In the genomic region with DNA sequence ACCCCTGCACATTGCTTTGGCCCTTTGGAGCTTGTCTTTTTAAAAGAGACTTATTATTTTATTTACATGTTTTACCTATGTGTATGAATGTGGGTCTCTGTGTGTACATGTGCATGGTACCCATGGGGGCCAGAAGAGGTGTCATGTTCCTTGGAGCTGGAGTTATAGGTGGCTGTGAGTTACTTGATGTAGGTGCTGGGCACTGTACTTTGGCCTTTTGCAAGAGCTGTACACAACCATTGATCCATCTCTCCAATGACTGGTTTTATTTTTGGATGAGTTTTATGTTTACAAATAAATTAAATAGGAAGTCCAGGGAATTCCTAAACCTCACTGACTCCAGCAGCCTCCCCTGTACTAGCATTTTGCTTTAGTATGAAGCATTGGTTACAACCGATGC, we compare ENCODE assay signal across 22 mouse cellular contexts. TPM values are rescaled to one million over a fixed set of nuclear protein-coding genes. Genes with fewer than 3 reads are reported as not detected.
DNase-seq lines count a peak whose midpoint lies in the region; ATAC-seq and TF ChIP-seq lines count a peak whose summit lies in the region.
"Had no signal": no experiment of that assay in that cellular context is flagged by ENCODE, and none has a peak within 500 bp of the region (broad histone marks: within the 10 kb centered on the region; RNA-seq: fewer than 3 reads in every experiment).

No protein-coding gene starts in this region.

- no peak for TF ChIP-seq CTCF in liver, adult 2 months (IDR thresholded peaks at IDR 0.05; ENCODE audit: low read depth, low read length)

- no peak overlapping the region for H3K9ac ChIP-seq in liver, adult 2 months (ENCODE audit: low read depth, low read length)
- H3K9ac ChIP-seq in liver, embryonic 12.5 days = no peak overlapping the region

- peak; percentile 94 for DNase-seq in liver, adult 2 months (ENCODE audit: extremely low read depth, low read depth, low spot score)
- DNase-seq: adrenal gland, adult 2 months; adrenal gland, adult 8-10 months; adrenal gland, postnatal 10 days; adrenal gland, postnatal 14 days; adrenal gland, postnatal 25 days; adrenal gland, postnatal 36 days; B cell, adult 2 months; cerebellum, adult 11 months; cerebellum, adult 11-12 months; cerebellum, adult 18-20 months; cerebellum, adult 2 months had no signal

- 53% methylated on average over 1 of the region's 1 CpGs for WGBS in liver, adult 2 months
- 64% methylated on average over 1 of the region's 1 CpGs for WGBS in liver, embryonic 12.5 days (ENCODE audit: insufficient replicate concordance)

- H3K4me2 ChIP-seq in liver, embryonic 12.5 days = no peak overlapping the region

- H3K27me3 ChIP-seq in liver, adult 2 months (ENCODE audit: control insufficient read depth, insufficient read depth, low read length) = peaks cover 2% of the 10 kb centered on the region; the same call in 1 of the 2 replicates
- H3K27me3 ChIP-seq in liver, embryonic 12.5 days (replicated peaks) = peaks cover 7% of the 10 kb centered on the region

- H3K4me1 ChIP-seq in liver, adult 2 months (ENCODE audit: control insufficient read depth, insufficient read depth, low read length) = peaks cover 9% of the 10 kb centered on the region
- H3K4me1 ChIP-seq in liver, embryonic 12.5 days = no peaks in the 10 kb centered on the region

- no peak overlapping the region for H3K4me3 ChIP-seq in liver, adult 2 months (ENCODE audit: insufficient read depth, low read depth, low read length)
- no peak overlapping the region for H3K4me3 ChIP-seq in liver, embryonic 12.5 days

- peaks cover 11% of the 10 kb centered on the region for H3K9me3 ChIP-seq in liver, embryonic 12.5 days (replicated peaks)

- ATAC-seq in liver, embryonic 12.5 days = no peak
- ATAC-seq: activated CD4-positive, CD25-positive, alpha-beta regulatory T cell, adult 4 months; CD4-positive, CD25-positive, alpha-beta regulatory T cell, adult 4 months; Patski had no signal

- H3K36me3 ChIP-seq in liver, adult 2 months (ENCODE audit: control insufficient read depth, insufficient read depth, low read length) = no peaks in the 10 kb centered on the region
- H3K36me3 ChIP-seq in liver, embryonic 12.5 days = no peaks in the 10 kb centered on the region
- H3K36me3 ChIP-seq: G1E had no signal

- TF ChIP-seq POLR2A in liver, adult 2 months (IDR thresholded peaks at IDR 0.05; ENCODE audit: extremely low read depth, insufficient read depth, low read length) = no peak

- H3K79me2 ChIP-seq in liver, adult 2 months (ENCODE audit: control insufficient read depth, insufficient read depth, low read length) = no peaks in the 10 kb centered on the region

- peak overlapping the region; percentile 52 for H3K27ac ChIP-seq in liver, adult 2 months (replicated peaks; ENCODE audit: insufficient read depth, low read depth, low read length)
- H3K27ac ChIP-seq in liver, embryonic 12.5 days = no peak overlapping the region

RNA-seq across cellular contexts. Expression of gene Muc5ac, which starts 5.5 kb away (rescaled TPM):
- total RNA-seq in liver, adult 2 months (2014; rRNA removed) = not detected in 2 replicates
- 0.01 TPM in 1 of 2 replicates, not detected in the other for polyA plus RNA-seq in liver, adult 2 months (2012; rRNA removed)
- not detected in 2 replicates for polyA plus RNA-seq in liver, embryonic 12.5 days (2016; fragmentation: Nextera tagmentation; extraction: Ambion mirVana)
- total RNA-seq: adrenal gland, adult 18-20 months; adrenal gland, adult 2 months; adrenal gland, adult 8-10 months; adrenal gland, postnatal 10 days; adrenal gland, postnatal 14 days; adrenal gland, postnatal 25 days; adrenal gland, postnatal 36 days; adrenal gland, postnatal 4 days; CH12.LX; MEL had no signal
- polyA plus RNA-seq: activated CD4-positive, CD25-positive, alpha-beta regulatory T cell, adult 4 months; adrenal gland, adult 2 months; brain, embryonic 14.5 days; cerebellum, adult 2 months; G1E had no signal

RNA-seq across cellular contexts. Expression of gene Muc5b, which starts 44.6 kb away (rescaled TPM):
- total RNA-seq in liver, adult 2 months (2014; rRNA removed) = not detected in 2 replicates
- polyA plus RNA-seq in liver, adult 2 months (2012; rRNA removed) = under 0.01 TPM in 1 of 2 replicates, not detected in the other
- 0.01 TPM in 1 of 2 replicates, not detected in the other for polyA plus RNA-seq in liver, embryonic 12.5 days (2016; fragmentation: Nextera tagmentation; extraction: Ambion mirVana)
- total RNA-seq: adrenal gland, adult 18-20 months; adrenal gland, adult 2 months; adrenal gland, adult 8-10 months; adrenal gland, postnatal 14 days; adrenal gland, postnatal 25 days; adrenal gland, postnatal 36 days; adrenal gland, postnatal 4 days; CH12.LX; MEL had no signal
- polyA plus RNA-seq: activated CD4-positive, CD25-positive, alpha-beta regulatory T cell, adult 4 months; adrenal gland, adult 2 months; brain, embryonic 14.5 days; CD4-positive, CD25-positive, alpha-beta regulatory T cell, adult 4 months; cerebellum, adult 2 months; G1E; Patski had no signal
